Mouse (Mus musculus) forebrain, embryonic 14.5 days (tissue): ENCODE data around the gene Cox5a. TPM values are rescaled to one million over a fixed set of nuclear protein-coding genes. Genes with fewer than 3 reads are reported as not detected.
A peak's percentile ranks its signal among the peaks of the same experiment; 100 is the strongest.

Experiments
- ATAC-seq: fragments of 200-750 bp; cut with Nextera tagmentation; 2 replicates; pipeline ENCODE4 v1.8.0; 2017; ENCODE audit warnings: mild to moderate bottlenecking, moderate library complexity
- DNase-seq: peaks from one replicate; pipeline ENCODE4 v3.0.0-alpha.2; 2015; ENCODE audit warnings: low spot score
- H3K27ac ChIP-seq: fragments of 300-500 bp; sonication (generic); 2 replicates; pipeline ENCODE4 v1.5.1; 2014; ENCODE audit warnings: low read depth, mild to moderate bottlenecking, control low read depth, low read length, moderate library complexity
- H3K27me3 ChIP-seq: fragments of 300-500 bp; sonication (generic); replicated peaks from 2 replicates; pipeline ENCODE4 v1.6.1; 2014; ENCODE audit warnings: low read length, control low read depth, mixed read lengths; ENCODE audit not compliant: control insufficient read depth, insufficient read depth
- H3K36me3 ChIP-seq: fragments of 300-500 bp; sonication (generic); 2 replicates; pipeline ENCODE4 v1.6.1; 2014; ENCODE audit warnings: low read length, control low read depth; ENCODE audit not compliant: control insufficient read depth, insufficient read depth
- H3K4me1 ChIP-seq: fragments of 300-500 bp; sonication (generic); 2 replicates; pipeline ENCODE4 v1.6.1; 2014; ENCODE audit warnings: antibody characterized with exemption, low read length, control low read depth; ENCODE audit not compliant: control insufficient read depth, insufficient read depth
- H3K4me2 ChIP-seq: fragments of 300-500 bp; sonication (generic); 2 replicates; pipeline ENCODE4 v1.6.1; 2014; ENCODE audit warnings: mild to moderate bottlenecking, control low read depth, low read length
- H3K4me3 ChIP-seq: fragments of 300-500 bp; sonication (generic); 2 replicates; pipeline ENCODE4 v1.5.1; 2014; ENCODE audit warnings: low read depth, low read length, control low read depth
- H3K9ac ChIP-seq: fragments of 300-500 bp; sonication (generic); 2 replicates; pipeline ENCODE4 v1.6.1; 2014; ENCODE audit warnings: mild to moderate bottlenecking, low read length, control low read depth, moderate library complexity
- H3K9me3 ChIP-seq: fragments of 300-500 bp; sonication (generic); replicated peaks from 2 replicates; pipeline ENCODE4 v1.6.1; 2016; ENCODE audit warnings: low read length, control low read depth, mixed read lengths; ENCODE audit not compliant: control insufficient read depth
- WGBS: fragments of 180-500 bp; shearing (Covaris S2); extraction: QIAGEN DNeasy Blood & Tissue Kit; methylation state at CpG from one replicate; pipeline ENCODE4 v1.1.7; 2014; 5-methylcytosine and 5-hydroxymethylcytosine counted together
- polyA plus RNA-seq: library from polyadenylated mRNA; unstranded; fragments of >200 nt; fragmentation: Nextera tagmentation; extraction: Ambion mirVana; gene quantifications from 2 replicates; pipeline ENCODE4 v1.2.1, GENCODE M21; 2014

Gene Cox5a
- polyA plus RNA-seq, 1 experiment from 2014 or later, result 827 TPM

DNA sequence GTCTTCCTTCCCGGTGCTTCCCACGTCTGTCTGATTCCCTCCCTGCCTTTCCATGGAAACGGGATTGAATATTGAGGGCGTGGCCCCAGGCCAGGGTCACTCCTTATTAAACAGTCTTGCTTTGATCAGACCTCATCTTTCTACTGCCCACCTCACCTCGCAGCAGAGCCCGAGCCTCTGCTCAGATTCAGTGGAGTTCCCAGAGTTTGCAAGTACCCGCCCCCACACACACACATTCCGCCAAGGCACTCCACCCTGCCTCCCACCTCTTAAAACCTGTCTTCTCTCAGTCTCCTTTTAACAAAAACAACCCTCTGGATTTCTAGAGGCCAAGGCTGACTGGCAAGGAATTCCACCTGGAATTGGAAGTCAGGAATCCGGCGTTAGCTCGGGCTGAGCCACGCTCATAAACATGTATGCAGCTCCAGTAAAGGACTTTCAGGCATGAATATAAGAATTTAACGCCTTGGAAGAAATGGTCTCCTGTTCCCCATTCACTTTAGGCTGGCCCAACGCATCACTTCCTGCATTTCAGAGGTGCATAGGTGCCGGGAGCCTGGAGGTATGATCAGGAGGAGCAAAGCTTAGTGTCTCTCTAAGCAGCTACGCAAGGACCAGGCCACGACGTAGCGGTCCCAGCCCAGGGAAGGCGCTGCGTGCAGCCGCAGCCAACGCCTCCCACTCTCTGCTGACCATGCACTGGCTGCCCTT lies 18.0 kb upstream of the Cox5a start:
- H3K27me3 ChIP-seq, result peaks cover 47% of the 10 kb centered on the region

DNA sequence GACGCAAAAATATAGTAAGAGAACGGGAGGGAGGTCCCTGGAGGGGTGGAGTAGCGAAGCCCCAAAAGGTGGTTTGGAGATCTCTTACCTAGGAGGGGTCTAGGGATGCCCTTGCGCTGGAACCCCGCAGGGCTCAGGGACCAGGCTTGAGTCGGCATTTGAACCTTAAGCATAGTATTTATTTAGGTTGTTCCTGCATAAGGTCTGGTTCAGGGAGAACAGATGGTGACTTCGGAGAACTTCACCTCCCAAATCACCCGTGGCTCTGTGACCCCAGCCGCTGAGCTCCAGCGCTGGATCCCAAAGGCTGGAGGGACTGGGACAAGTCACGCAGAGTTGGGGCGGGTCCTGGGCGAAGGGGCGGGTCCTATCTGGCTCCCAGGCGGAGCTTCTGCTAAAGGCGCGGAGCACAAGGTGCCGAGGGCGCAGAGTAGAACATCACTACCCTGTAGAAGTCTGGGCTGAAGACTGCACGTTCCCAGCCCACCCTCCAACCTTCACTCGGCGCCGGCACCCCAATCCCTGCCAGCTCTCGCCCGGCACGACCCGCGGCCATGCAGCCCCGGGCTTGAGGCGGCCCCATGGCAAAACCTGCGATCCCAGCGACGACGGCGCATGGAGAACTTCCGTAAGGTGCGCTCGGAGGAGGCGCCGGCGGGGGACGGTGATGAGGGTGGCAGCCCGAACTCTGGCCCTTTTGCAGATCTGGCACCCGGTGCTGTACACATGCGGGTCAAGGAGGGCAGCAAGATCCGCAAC lies 17.3 kb upstream of the Cox5a start, which contains the start of gene Rpp25:
TSS of gene Rpp25 (plus strand) at position 405 of the 759 bp plus-strand sequence.
- peaks cover 47% of the 10 kb centered on the region for H3K27me3 ChIP-seq
- ATAC-seq, result peak; percentile 60
- H3K9me3 ChIP-seq, result no peaks in the 10 kb centered on the region
- H3K4me2 ChIP-seq, result peak within 1 kb of the TSS; percentile 93
- H3K9ac ChIP-seq, result peak within 1 kb of the TSS; percentile 56
- no peaks in the 10 kb centered on the region for H3K36me3 ChIP-seq
- H3K4me3 ChIP-seq, result peak within 1 kb of the TSS; percentile 40
- peak within 1 kb of the TSS; percentile 94 for H3K27ac ChIP-seq
- WGBS, result 1% methylated on average over 46 of the region's 46 CpGs
- DNase-seq, result peak; percentile 58
- H3K4me1 ChIP-seq, result peaks cover 26% of the 10 kb centered on the region

More for the DNA sequence above, 18.0 kb upstream of the Cox5a start:
- ATAC-seq, result no peak
- Histone ChIP-seq H3K9ac (peak overlapping the region; percentile 56), H3K4me3 (peak overlapping the region; percentile 40), H3K27ac (peak overlapping the region; percentile 94), H3K36me3 (no peaks in the 10 kb centered on the region), H3K4me2 (peak overlapping the region; percentile 93), H3K9me3 (no peaks in the 10 kb centered on the region), H3K4me1 (peaks cover 30% of the 10 kb centered on the region)
- WGBS, result 10% methylated on average over 23 of the region's 23 CpGs
- DNase-seq, result no peak

DNA sequence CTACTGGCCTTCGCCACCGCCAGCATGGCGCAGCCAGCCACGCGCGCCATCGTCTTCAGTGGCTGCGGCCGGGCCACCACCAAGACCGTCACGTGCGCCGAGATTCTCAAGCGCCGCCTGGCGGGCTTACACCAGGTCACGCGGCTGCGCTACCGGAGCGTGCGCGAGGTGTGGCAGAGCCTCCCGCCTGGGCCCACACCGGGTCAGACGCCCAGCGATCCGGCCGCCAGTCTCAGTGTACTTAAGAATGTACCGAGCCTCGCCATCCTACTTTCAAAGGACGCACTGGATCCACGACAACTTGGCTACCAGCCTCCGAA lies 16.7 kb upstream of the Cox5a start:
- no peaks in the 10 kb centered on the region for H3K9me3 ChIP-seq
- H3K4me3 ChIP-seq, result peak overlapping the region; percentile 40
- peak overlapping the region; percentile 93 for H3K4me2 ChIP-seq
- WGBS, result 1% methylated on average over 34 of the region's 34 CpGs
- DNase-seq (peak; percentile 70), ATAC-seq (peak; percentile 27; the same call in 1 of the 2 replicates)
- peaks cover 26% of the 10 kb centered on the region for H3K4me1 ChIP-seq
- H3K27ac ChIP-seq, result no peak overlapping the region
- peak overlapping the region; percentile 56 for H3K9ac ChIP-seq
- H3K27me3 ChIP-seq, result peaks cover 47% of the 10 kb centered on the region
- no peaks in the 10 kb centered on the region for H3K36me3 ChIP-seq

DNA sequence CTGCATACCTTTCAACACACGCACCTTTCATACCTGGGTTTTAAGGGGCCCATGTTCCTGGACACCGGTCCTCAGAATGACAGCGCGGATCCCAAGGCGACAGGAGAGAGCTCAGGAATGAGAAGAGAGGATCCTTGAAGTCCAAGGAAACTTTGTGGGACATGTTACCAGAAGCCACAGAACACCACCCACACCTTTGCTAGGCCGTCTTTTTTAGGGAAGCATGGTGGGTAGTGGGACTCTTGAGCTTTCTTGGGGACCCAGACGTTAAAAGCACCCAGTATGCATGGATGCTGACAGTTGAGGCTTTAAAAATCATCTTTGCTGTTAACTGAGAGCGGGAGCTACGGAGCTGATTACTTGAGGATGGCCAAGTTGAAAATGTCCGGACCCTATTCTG lies 16.2 kb upstream of the Cox5a start:
- no peak overlapping the region for H3K4me3 ChIP-seq
- DNase-seq (no peak), ATAC-seq (no peak)
- peak overlapping the region; percentile 93 for H3K4me2 ChIP-seq
- H3K27me3 ChIP-seq, result peaks cover 47% of the 10 kb centered on the region
- peaks cover 26% of the 10 kb centered on the region for H3K4me1 ChIP-seq
- H3K9ac ChIP-seq, result no peak overlapping the region
- H3K27ac ChIP-seq, result 0 out of 2 replicates have a peak overlapping the region, but pooled peaks have one; percentile 68
- WGBS, result 52% methylated on average over 10 of the region's 10 CpGs
- H3K9me3 ChIP-seq, result no peaks in the 10 kb centered on the region
- no peaks in the 10 kb centered on the region for H3K36me3 ChIP-seq

DNA sequence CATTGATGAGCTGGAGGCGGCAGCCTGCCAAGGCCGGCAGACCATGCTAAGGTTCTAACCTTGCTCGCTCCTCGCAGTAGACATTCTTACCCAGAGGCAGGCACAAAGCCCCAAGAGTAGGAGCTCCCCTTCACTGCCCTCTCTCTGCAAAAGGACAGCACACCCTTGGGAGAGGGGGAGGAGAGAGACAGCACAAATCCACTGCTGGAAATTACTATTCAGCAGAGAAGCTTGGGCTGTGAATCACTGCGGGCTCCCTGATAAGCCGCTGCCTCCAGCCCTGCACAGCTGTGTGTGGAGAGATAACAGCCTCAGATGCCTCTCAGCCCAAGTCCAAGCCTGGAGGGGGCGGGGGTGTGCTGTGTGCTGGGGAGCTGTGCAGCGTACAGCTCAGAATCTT lies 15.4 kb upstream of the Cox5a start:
- H3K9ac ChIP-seq, result 0 out of 2 replicates have a peak overlapping the region, but pooled peaks have one; percentile 7
- ATAC-seq (peak; percentile 47), DNase-seq (peak; percentile 63)
- H3K4me1 ChIP-seq, result peaks cover 26% of the 10 kb centered on the region
- peaks cover 41% of the 10 kb centered on the region for H3K27me3 ChIP-seq
- peak overlapping the region; percentile 68 for H3K27ac ChIP-seq
- peak overlapping the region; percentile 93 for H3K4me2 ChIP-seq
- H3K36me3 ChIP-seq, result no peaks in the 10 kb centered on the region
- H3K9me3 ChIP-seq, result no peaks in the 10 kb centered on the region
- H3K4me3 ChIP-seq, result no peak overlapping the region
- 4% methylated on average over 8 of the region's 8 CpGs for WGBS

DNA sequence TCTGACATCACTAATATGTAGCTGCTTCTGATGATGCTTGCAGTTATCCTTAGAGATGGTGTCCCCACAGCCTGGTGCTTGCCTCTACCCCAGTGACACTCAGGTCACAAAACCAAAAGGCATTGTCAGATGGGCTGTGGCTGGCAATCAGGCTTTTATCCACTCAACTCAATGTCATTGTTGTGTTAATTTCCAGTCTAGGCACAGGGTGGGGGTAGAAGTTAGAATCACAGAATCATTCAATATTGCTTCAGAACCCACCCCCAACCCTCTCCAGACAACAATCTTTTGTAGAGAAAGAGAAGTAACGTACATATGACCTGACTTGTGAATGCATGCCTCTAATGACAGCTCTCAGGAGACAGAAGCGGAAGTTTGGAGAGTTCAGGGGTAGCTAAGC lies 10.5 kb upstream of the Cox5a start:
- Histone ChIP-seq H3K27ac (no peak overlapping the region), H3K4me1 (no peaks in the 10 kb centered on the region), H3K4me2 (no peak overlapping the region), H3K4me3 (no peak overlapping the region), H3K9ac (no peak overlapping the region), H3K9me3 (no peaks in the 10 kb centered on the region), H3K27me3 (peaks cover 10% of the 10 kb centered on the region; the same call in 1 of the 2 replicates), H3K36me3 (no peaks in the 10 kb centered on the region)
- WGBS, result 59% methylated on average over 2 of the region's 2 CpGs
- no peak for ATAC-seq
- DNase-seq, result no peak

DNA sequence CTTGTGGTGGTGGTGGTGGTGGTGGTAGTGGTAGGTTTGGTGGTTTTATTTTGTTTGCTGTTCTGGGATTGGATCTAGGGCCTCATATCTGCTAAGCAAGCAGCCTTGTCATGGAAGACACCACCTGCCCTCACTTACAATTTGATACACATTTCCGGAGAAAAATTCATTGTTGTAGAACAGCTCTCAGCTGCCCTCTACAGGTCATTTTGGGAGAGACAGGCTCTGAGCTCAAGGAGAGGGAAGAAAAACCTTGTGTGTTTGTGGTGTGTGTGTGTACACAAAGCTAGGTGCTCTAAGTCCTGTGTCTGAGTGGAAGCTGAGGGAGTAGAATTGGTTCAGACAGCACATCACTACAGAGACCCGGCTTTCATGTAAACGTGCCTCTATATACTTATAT lies 4.0 kb upstream of the Cox5a start:
- no peak overlapping the region for H3K4me2 ChIP-seq
- 0 out of 2 replicates have a peak, but pooled peaks have one; percentile 5 for ATAC-seq

DNA sequence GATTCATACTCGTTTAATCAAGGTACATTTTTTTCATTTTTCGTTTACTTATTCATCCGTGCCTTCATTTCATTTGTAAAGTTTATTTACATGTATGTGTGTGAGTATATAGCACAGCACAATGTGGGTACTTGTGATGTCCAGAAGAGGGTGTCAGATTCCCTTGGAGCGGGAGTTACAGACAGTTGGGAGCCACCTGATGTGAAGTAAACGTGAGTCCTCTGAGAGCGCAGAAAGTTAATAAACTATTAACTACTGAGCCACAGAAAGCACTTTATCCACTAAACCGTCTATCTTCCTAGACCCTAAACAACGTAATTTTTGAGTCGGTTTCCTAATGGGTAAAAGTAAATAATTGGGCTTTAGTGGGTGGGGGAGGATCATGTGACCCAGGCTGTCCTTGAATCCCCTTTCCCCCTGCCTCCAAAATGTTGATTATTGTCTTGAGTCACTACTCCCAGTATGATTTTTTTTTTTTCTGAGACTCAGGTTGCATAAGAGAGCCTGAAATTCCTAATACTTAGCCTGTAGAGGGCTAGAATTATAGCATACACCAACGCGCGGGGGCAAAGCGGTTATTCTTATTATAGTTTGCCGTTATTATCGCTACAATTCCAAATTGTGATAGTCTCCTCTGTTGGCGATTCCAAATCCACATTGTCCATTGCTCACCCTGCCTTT lies 559 bp upstream of the Cox5a start:
- 25% methylated on average over 16 of the region's 16 CpGs for WGBS
- peak overlapping the region; percentile 97 for H3K9ac ChIP-seq
- ATAC-seq, result peak; percentile 48; the same call in 1 of the 2 replicates

More for the DNA sequence above, 4.0 kb upstream of the Cox5a start:
- Histone ChIP-seq H3K9me3 (no peaks in the 10 kb centered on the region), H3K36me3 (no peaks in the 10 kb centered on the region), H3K9ac (no peak overlapping the region; the same call in 1 of the 2 replicates), H3K27ac (0 out of 2 replicates have a peak overlapping the region, but pooled peaks have one; percentile 14), H3K4me1 (peaks cover 2% of the 10 kb centered on the region; the same call in 1 of the 2 replicates), H3K27me3 (no peaks in the 10 kb centered on the region), H3K4me3 (no peak overlapping the region)
- peak; percentile 90 for DNase-seq
- WGBS, result 2% methylated on average over 3 of the region's 3 CpGs

More for the DNA sequence above, 559 bp upstream of the Cox5a start:
- Histone ChIP-seq H3K4me3 (peak overlapping the region; percentile 97), H3K4me1 (peaks cover 20% of the 10 kb centered on the region), H3K27ac (peak overlapping the region; percentile 86; the same call in 1 of the 2 replicates), H3K9me3 (no peaks in the 10 kb centered on the region), H3K4me2 (peak overlapping the region; percentile 81), H3K36me3 (no peaks in the 10 kb centered on the region), H3K27me3 (no peaks in the 10 kb centered on the region)
- peak; percentile 23 for DNase-seq
